Mouse (Mus musculus) lung, adult 2 months (tissue): ENCODE data around the gene Numbl.

Experiments used
- CTCF ChIP-seq: fragments of 200-500 bp; IDR thresholded peaks from 2 replicates; pipeline ENCODE4 v1.5.1; 2011; ENCODE audit warnings: mild to moderate bottlenecking, low read length, control low read depth; ENCODE audit not compliant: insufficient read depth
- POLR2A ChIP-seq: fragments of 200-500 bp; IDR thresholded peaks from 2 replicates; pipeline ENCODE4 v1.6.1; 2011; ENCODE audit warnings: low read depth, mild to moderate bottlenecking, control low read depth, low read length, borderline replicate concordance; ENCODE audit errors: extremely low read depth

- TF ChIP-seq CTCF (no peak), POLR2A (no peak)
Measured at GRCm38 (mm10) chr7:27291795-27292466, 33.7 kb downstream of the Numbl start.
